Mouse (Mus musculus) midbrain, embryonic 11.5 days (tissue): ENCODE measurements around the gene Tbl3. TPM values are rescaled to one million over a fixed set of nuclear protein-coding genes. Genes with fewer than 3 reads are reported as not detected.
"Not testable (repeated sequence)": the region's sequence is repeated elsewhere in the genome, so short reads cannot be mapped to it uniquely, and the experiment has no call there.

ENCODE experiments used
- ATAC-seq: fragments of 200-750 bp; cut with Nextera tagmentation; 2 replicates; pipeline ENCODE4 v1.8.0; 2017; ENCODE audit warnings: moderate TSS enrichment, moderate library complexity; ENCODE audit not compliant: low FRiP score
- DNase-seq: peaks from one replicate; pipeline ENCODE4 v3.0.0; 2015; ENCODE audit warnings: low spot score; ENCODE audit errors: missing footprints
- H3K27ac ChIP-seq: fragments of 300-500 bp; sonication (generic); 2 replicates; pipeline ENCODE4 v1.5.1; 2014; ENCODE audit warnings: low read depth, low read length
- H3K27me3 ChIP-seq: fragments of 300-500 bp; sonication (generic); 2 replicates; pipeline ENCODE4 v1.6.1; 2014; ENCODE audit warnings: mild to moderate bottlenecking, low read length, moderate library complexity, mixed read lengths; ENCODE audit not compliant: control insufficient read depth, insufficient read depth
- H3K36me3 ChIP-seq: fragments of 300-500 bp; sonication (generic); 2 replicates; pipeline ENCODE4 v1.6.1; 2014; ENCODE audit warnings: mild to moderate bottlenecking, low read length, moderate library complexity, mixed read lengths; ENCODE audit not compliant: control insufficient read depth, insufficient read depth
- H3K4me1 ChIP-seq: fragments of 300-500 bp; sonication (generic); 2 replicates; pipeline ENCODE4 v1.6.1; 2014; ENCODE audit warnings: low read length; ENCODE audit not compliant: control insufficient read depth, insufficient read depth
- H3K4me2 ChIP-seq: fragments of 300-500 bp; sonication (generic); 2 replicates; pipeline ENCODE4 v1.6.1; 2014; ENCODE audit warnings: mild to moderate bottlenecking, moderate library complexity
- H3K4me3 ChIP-seq: fragments of 300-500 bp; sonication (generic); 2 replicates; pipeline ENCODE4 v1.5.1; 2014; ENCODE audit warnings: low read depth, low read length
- H3K9ac ChIP-seq: fragments of 300-500 bp; sonication (generic); 2 replicates; pipeline ENCODE4 v1.6.1; 2014; ENCODE audit warnings: low read length
- H3K9me3 ChIP-seq: fragments of 300-500 bp; sonication (generic); 2 replicates; pipeline ENCODE4 v1.6.1; 2016; ENCODE audit warnings: low read length; ENCODE audit not compliant: control insufficient read depth
- WGBS: fragments of 180-500 bp; shearing (Covaris S2); extraction: QIAGEN DNeasy Blood & Tissue Kit; methylation state at CpG from one replicate; pipeline ENCODE4 v1.1.7; 2014; 5-methylcytosine and 5-hydroxymethylcytosine counted together
- polyA plus RNA-seq: library from polyadenylated mRNA; unstranded; fragments of >200 nt; fragmentation: Nextera tagmentation; extraction: Ambion mirVana; gene quantifications from 2 replicates; pipeline ENCODE4 v1.2.1, GENCODE M21; 2014

Tbl3 gene
- polyA plus RNA-seq, 1 experiment from 2014 or later = 97.5 TPM

DNA sequence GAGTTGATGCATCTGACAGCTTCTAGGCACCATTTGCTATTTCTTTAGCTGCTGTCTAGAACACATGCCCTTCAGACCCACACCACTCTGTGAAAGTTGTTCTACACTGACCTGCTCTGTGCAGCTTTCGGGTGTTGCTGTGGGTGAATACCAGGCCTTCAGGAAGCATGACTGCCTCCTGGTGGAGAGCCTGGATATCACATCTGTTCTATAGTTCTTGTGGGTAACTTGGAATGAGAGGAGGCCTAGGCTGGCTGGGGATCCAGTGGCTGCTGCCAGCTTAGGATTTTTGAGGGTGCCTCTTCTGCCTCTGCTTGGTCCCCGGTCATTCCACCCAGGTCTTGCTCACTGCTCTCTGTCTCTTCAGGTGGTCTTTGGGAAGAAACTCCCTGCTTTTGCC is 31.3 kb downstream of the Tbl3 start:
- whole genome bisulfite sequencing = 59% methylated on average over 2 of the region's 2 CpGs
- Histone ChIP-seq H3K27ac (no peak overlapping the region), H3K4me2 (no peak overlapping the region), H3K36me3 (peaks cover 27% of the 10 kb centered on the region), H3K9me3 (no peaks in the 10 kb centered on the region), H3K9ac (no peak overlapping the region), H3K4me3 (no peak overlapping the region), H3K27me3 (no peaks in the 10 kb centered on the region), H3K4me1 (peaks cover 10% of the 10 kb centered on the region)
- ATAC-seq = no peak
- peak; percentile 95 for DNase-seq

DNA sequence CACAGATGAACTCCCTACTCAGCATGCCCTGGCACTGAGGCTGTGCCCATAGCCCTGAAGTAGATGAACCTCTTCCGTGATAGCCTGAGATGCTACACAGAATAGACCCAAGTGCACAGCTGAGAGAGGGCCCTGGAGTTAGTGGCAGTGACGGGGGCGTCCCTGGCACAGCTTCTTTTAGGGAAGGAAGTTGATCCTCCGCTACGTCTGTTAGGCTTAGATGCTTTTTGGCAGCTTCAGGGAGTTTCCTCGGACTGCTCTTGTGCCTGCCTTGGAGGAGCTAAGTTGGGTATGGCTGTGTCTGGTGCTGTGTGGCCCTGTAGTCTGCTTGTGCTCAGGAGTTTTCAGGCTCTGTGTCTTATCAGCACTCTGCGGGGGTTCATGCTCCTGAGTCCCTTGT is 33.2 kb downstream of the Tbl3 start:
- peaks cover 20% of the 10 kb centered on the region for H3K4me1 ChIP-seq
- H3K4me2 ChIP-seq = no peak overlapping the region
- no peak overlapping the region for H3K9ac ChIP-seq
- no peaks in the 10 kb centered on the region for H3K9me3 ChIP-seq
- H3K27me3 ChIP-seq = no peaks in the 10 kb centered on the region
- H3K27ac ChIP-seq = no peak overlapping the region
- no peak overlapping the region for H3K4me3 ChIP-seq
- ATAC-seq (no peak), DNase-seq (no peak)
- peaks cover 18% of the 10 kb centered on the region for H3K36me3 ChIP-seq
- 89% methylated on average over 7 of the region's 7 CpGs for WGBS

DNA sequence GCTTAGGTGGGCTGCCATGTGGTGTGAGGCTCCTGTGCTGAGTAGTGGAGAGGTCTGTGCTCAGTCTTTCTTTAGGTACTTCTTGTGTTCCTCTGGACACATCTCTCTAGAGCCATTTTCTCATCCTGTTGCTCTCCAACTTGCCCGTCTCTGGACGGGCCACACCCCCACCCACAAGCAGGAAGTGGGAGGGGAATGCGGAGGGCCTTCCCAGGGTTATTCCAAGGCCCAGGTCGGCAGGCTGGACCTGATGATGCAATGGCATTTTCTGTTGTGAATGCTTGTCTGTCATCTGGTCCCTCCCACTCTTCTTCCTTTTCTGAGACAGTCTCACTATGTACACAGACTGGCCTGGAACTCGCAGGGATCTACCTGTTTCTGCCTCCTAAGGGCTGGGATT is 35.3 kb downstream of the Tbl3 start:
- H3K4me2 ChIP-seq = no peak overlapping the region
- H3K4me3 ChIP-seq = no peak overlapping the region
- H3K9ac ChIP-seq = peak overlapping the region; percentile 24; the same call in 1 of the 2 replicates
- H3K36me3 ChIP-seq = peaks cover 4% of the 10 kb centered on the region; the same call in 1 of the 2 replicates
- H3K4me1 ChIP-seq = peaks cover 24% of the 10 kb centered on the region
- DNase-seq (no peak), ATAC-seq (no peak)
- H3K27ac ChIP-seq = no peak overlapping the region
- H3K9me3 ChIP-seq = no peaks in the 10 kb centered on the region
- WGBS = 47% methylated on average over 5 of the region's 5 CpGs
- no peaks in the 10 kb centered on the region for H3K27me3 ChIP-seq

- Histone ChIP-seq H3K9ac (no peak overlapping the region; the same call in 1 of the 2 replicates), H3K4me1 (peaks cover 24% of the 10 kb centered on the region), H3K4me2 (no peak overlapping the region), H3K27ac (no peak overlapping the region), H3K27me3 (no peaks in the 10 kb centered on the region), H3K36me3 (no peaks in the 10 kb centered on the region), H3K9me3 (no peaks in the 10 kb centered on the region), H3K4me3 (peak overlapping the region; percentile 3; the same call in 1 of the 2 replicates)
- ATAC-seq (no peak), DNase-seq (no peak)
- 80% methylated on average over 5 of the region's 5 CpGs for WGBS
These were observed 36.1 kb downstream of the Tbl3 start for GRCm38 (mm10) chr17:24671346-24671745.

GRCm38 (mm10) chr17:24670246-24670844 is 37.1 kb downstream of the Tbl3 start:
- H3K9me3 ChIP-seq = no peaks in the 10 kb centered on the region
- WGBS = 14% methylated on average over 8 of the region's 8 CpGs
- H3K4me1 ChIP-seq = peaks cover 24% of the 10 kb centered on the region
- peak overlapping the region; percentile 61; the same call in 1 of the 2 replicates for H3K27ac ChIP-seq
- peak overlapping the region; percentile 98 for H3K9ac ChIP-seq
- DNase-seq (peak; percentile 91), ATAC-seq (no peak)
- peak overlapping the region; percentile 98 for H3K4me3 ChIP-seq
- no peaks in the 10 kb centered on the region for H3K36me3 ChIP-seq
- H3K27me3 ChIP-seq = no peaks in the 10 kb centered on the region
- H3K4me2 ChIP-seq = peak overlapping the region; percentile 88

DNA sequence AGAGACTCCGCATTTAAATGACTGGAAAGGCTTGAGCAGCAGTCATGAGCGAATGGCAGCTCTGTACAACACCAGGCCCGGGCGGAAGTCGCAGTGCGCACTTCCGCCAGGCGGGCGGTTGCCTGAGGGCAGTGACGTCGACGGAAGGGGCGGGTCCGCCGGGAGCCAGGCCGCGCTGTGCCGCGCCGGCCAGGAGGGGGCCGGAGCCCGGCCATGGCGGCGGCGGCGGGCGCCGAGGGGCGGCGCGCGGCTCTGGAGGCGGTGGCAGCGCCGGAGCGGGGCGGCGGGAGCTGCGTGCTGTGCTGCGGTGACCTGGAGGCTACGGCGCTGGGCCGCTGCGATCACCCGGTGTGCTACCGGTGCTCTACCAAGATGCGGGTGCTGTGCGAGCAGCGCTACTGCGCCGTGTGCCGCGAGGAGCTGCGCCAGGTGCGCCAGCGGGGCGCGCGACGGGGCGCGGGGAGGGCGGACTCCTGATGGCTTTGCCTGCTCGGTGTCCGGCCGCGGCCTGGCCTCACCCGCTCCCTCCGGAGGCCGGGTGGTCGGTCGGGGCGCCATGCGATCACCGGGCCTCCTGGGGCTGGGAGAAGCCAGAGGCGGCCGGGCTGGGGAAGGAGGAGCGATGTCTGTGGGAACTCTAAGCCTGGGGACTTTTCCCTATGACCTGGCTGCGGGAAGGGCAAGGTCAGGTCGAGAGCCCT is 37.8 kb downstream of the Tbl3 start, which contains the start of gene Zfp598:
Gene Zfp598 (plus strand): TSS at position 143 of the 701 bp plus-strand sequence.
- Histone ChIP-seq H3K27me3 (no peaks in the 10 kb centered on the region), H3K4me2 (peak within 1 kb of the TSS; percentile 88), H3K4me3 (peak within 1 kb of the TSS; percentile 98), H3K9ac (peak within 1 kb of the TSS; percentile 98), H3K27ac (peak within 1 kb of the TSS; percentile 61), H3K4me1 (peaks cover 24% of the 10 kb centered on the region), H3K9me3 (no peaks in the 10 kb centered on the region), H3K36me3 (no peaks in the 10 kb centered on the region)
- peak; percentile 99 for ATAC-seq
- peak; percentile 99 for DNase-seq
- WGBS = under 1% methylated on average over 71 of the region's 80 CpGs

DNA sequence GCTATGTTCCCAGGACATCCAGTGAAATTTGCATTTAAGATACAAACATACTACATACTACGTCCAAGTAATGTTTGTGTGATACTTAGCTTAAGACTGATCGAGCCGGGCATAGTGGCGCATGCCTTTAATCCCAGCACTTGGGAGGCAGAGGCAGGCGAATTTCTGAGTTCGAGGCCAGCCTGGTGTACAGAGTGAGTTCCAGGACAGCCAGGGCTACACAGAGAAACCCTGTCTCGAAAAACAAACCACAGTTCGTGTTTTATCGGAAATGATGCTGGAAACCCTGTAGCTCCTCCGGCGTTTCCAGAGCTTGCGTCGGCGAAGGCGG is 38.3 kb downstream of the Tbl3 start:
- not testable (repeated sequence) for H3K27ac ChIP-seq, H3K27me3 ChIP-seq, H3K36me3 ChIP-seq, DNase-seq, H3K9me3 ChIP-seq
- H3K4me3 ChIP-seq = peak overlapping the region; percentile 98
- peaks cover 24% of the 10 kb centered on the region for H3K4me1 ChIP-seq
- 11% methylated on average over 15 of the region's 15 CpGs for whole genome bisulfite sequencing
- peak; percentile 56 for ATAC-seq
- peak overlapping the region; percentile 98 for H3K9ac ChIP-seq
- H3K4me2 ChIP-seq = peak overlapping the region; percentile 88

GRCm38 (mm10) chr17:24667416-24667815 is 40.0 kb downstream of the Tbl3 start:
- Histone ChIP-seq H3K4me1 (peaks cover 24% of the 10 kb centered on the region), H3K9me3 (no peaks in the 10 kb centered on the region), H3K27ac (no peak overlapping the region), H3K4me3 (no peak overlapping the region), H3K9ac (no peak overlapping the region), H3K27me3 (no peaks in the 10 kb centered on the region), H3K36me3 (no peaks in the 10 kb centered on the region), H3K4me2 (no peak overlapping the region)
- 32% methylated on average over 6 of the region's 6 CpGs for WGBS
- ATAC-seq (no peak), DNase-seq (no peak)

GRCm38 (mm10) chr17:24667011-24667410 is 40.4 kb downstream of the Tbl3 start:
- not testable (repeated sequence) for H3K27me3 ChIP-seq, H3K27ac ChIP-seq, DNase-seq, ATAC-seq, H3K4me2 ChIP-seq, H3K9me3 ChIP-seq, H3K9ac ChIP-seq, H3K4me3 ChIP-seq, H3K36me3 ChIP-seq
- WGBS = 72% methylated on average over 7 of the region's 7 CpGs
- H3K4me1 ChIP-seq = peaks cover 22% of the 10 kb centered on the region
